20 mouse cellular contexts compared by ENCODE assay signal in the genomic region with DNA sequence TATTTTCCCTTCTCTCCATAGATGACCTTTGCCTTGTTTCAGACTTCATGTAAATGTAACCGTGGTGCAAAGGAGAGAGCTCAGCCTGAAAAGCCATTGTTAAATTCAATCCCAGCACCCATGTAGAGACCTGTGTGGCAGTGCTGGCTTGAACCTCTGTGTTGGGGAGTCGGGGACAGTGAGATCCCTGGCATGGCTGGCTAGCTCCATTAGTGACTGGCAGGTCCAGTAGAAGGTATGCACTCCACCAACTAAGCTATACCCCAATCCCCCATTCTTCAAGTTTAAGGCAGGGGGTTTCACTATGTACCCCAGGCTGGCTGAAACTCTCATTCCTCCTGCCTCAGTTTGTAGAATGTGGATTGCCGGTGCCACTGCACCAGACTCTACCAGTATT. TPM values are rescaled to one million over a fixed set of nuclear protein-coding genes. Genes with fewer than 3 reads are reported as not detected.
DNase-seq lines count a peak whose midpoint lies in the region; ATAC-seq lines count a peak whose summit lies in the region.
"Had no signal": no experiment of that assay in that cellular context is flagged by ENCODE, and none has a peak within 500 bp of the region (broad histone marks: within the 10 kb centered on the region; RNA-seq: fewer than 3 reads in every experiment).

No protein-coding gene starts in this region.

- peak overlapping the region; percentile 97 for H3K27ac ChIP-seq in heart, embryonic 12.5 days (ENCODE audit: poor library complexity, severe bottlenecking)
- H3K27ac ChIP-seq in hindbrain, embryonic 13.5 days, result no peak overlapping the region
- no peak overlapping the region for H3K27ac ChIP-seq in hindbrain, embryonic 16.5 days (ENCODE audit: low read depth, low read length)
- H3K27ac ChIP-seq in heart, embryonic 16.5 days (ENCODE audit: low read length), result peak overlapping the region; percentile 93
- H3K27ac ChIP-seq: forebrain, embryonic 13.5 days; hindbrain, postnatal 0 days had no signal

- H3K27me3 ChIP-seq in heart, embryonic 12.5 days (replicated peaks), result no peaks in the 10 kb centered on the region
- H3K27me3 ChIP-seq in hindbrain, embryonic 13.5 days, result peaks cover 49% of the 10 kb centered on the region
- H3K27me3 ChIP-seq in hindbrain, embryonic 16.5 days (replicated peaks; ENCODE audit: control insufficient read depth, insufficient read depth, low read length), result peaks cover 22% of the 10 kb centered on the region
- no peaks in the 10 kb centered on the region for H3K27me3 ChIP-seq in heart, embryonic 16.5 days (ENCODE audit: control insufficient read depth, insufficient read depth, low read length)

- WGBS in heart, embryonic 12.5 days, result 64% methylated on average over 3 of the region's 3 CpGs
- WGBS in hindbrain, embryonic 13.5 days, result 71% methylated on average over 3 of the region's 3 CpGs
- WGBS in hindbrain, embryonic 16.5 days, result 74% methylated on average over 3 of the region's 3 CpGs
- 62% methylated on average over 3 of the region's 3 CpGs for WGBS in heart, embryonic 16.5 days

- H3K36me3 ChIP-seq in heart, embryonic 12.5 days, result no peaks in the 10 kb centered on the region
- no peaks in the 10 kb centered on the region for H3K36me3 ChIP-seq in hindbrain, embryonic 13.5 days
- no peaks in the 10 kb centered on the region for H3K36me3 ChIP-seq in hindbrain, embryonic 16.5 days (ENCODE audit: control insufficient read depth, insufficient read depth, low read length)
- no peaks in the 10 kb centered on the region for H3K36me3 ChIP-seq in heart, embryonic 16.5 days (ENCODE audit: control insufficient read depth, insufficient read depth)
- H3K36me3 ChIP-seq: embryonic facial prominence, embryonic 10.5 days; G1E had no signal

- no peak for ATAC-seq in heart, embryonic 12.5 days (ENCODE audit: insufficient number of reproducible peaks, low FRiP score)
- ATAC-seq in hindbrain, embryonic 13.5 days (ENCODE audit: low FRiP score), result no peak
- ATAC-seq in hindbrain, embryonic 16.5 days, result no peak
- no peak for ATAC-seq in heart, embryonic 16.5 days (replicated peaks; ENCODE audit: extremely low read depth, insufficient read depth, low FRiP score)
- ATAC-seq: CD4-positive, CD25-positive, alpha-beta regulatory T cell, adult 4 months; forebrain, embryonic 13.5 days; forebrain, postnatal 0 days; hindbrain, postnatal 0 days had no signal

- H3K4me1 ChIP-seq in heart, embryonic 12.5 days (replicated peaks), result peaks cover 71% of the 10 kb centered on the region
- peaks cover 28% of the 10 kb centered on the region for H3K4me1 ChIP-seq in hindbrain, embryonic 13.5 days (replicated peaks)
- peaks cover 16% of the 10 kb centered on the region for H3K4me1 ChIP-seq in hindbrain, embryonic 16.5 days (ENCODE audit: control insufficient read depth, insufficient read depth, low read depth, low read length)
- H3K4me1 ChIP-seq in heart, embryonic 16.5 days (ENCODE audit: control insufficient read depth, insufficient read depth, low read length), result peaks cover 65% of the 10 kb centered on the region

- peak overlapping the region; percentile 17; the same call in 1 of the 2 replicates for H3K4me3 ChIP-seq in heart, embryonic 12.5 days
- no peak overlapping the region for H3K4me3 ChIP-seq in hindbrain, embryonic 13.5 days
- no peak overlapping the region for H3K4me3 ChIP-seq in hindbrain, embryonic 16.5 days (ENCODE audit: low read length)
- H3K4me3 ChIP-seq in heart, embryonic 16.5 days (ENCODE audit: low read length), result peak overlapping the region; percentile 25
- H3K4me3 ChIP-seq: embryonic facial prominence, embryonic 10.5 days; forebrain, embryonic 13.5 days had no signal

- intact Hi-C loops in heart, postnatal 36 days (cut with DNase I), result loop anchor here (2.0 kb wide), 1 partner anchor 40 kb away; no protein-coding TSS in a partner anchor

- peak; percentile 91 for DNase-seq in heart, adult 11 months
- DNase-seq in heart, adult 18-20 months, result no peak
- no peak for DNase-seq in heart, postnatal 36 days
- DNase-seq: adrenal gland, adult 8-10 months; adrenal gland, postnatal 36 days; B cell, adult 2 months; cerebellum, adult 2 months; cerebellum, postnatal 10 days; forebrain, postnatal 0 days; gastrocnemius, postnatal 14 days; kidney, adult 11 months had no signal

- peak overlapping the region; percentile 57 for H3K9ac ChIP-seq in heart, embryonic 12.5 days
- 0 out of 2 replicates have a peak overlapping the region, but pooled peaks have one; percentile 24 for H3K9ac ChIP-seq in hindbrain, embryonic 13.5 days
- no peak overlapping the region for H3K9ac ChIP-seq in hindbrain, embryonic 16.5 days (ENCODE audit: low read depth, low read length)
- peak overlapping the region; percentile 61 for H3K9ac ChIP-seq in heart, embryonic 16.5 days (ENCODE audit: low read length)
- H3K9ac ChIP-seq: forebrain, postnatal 0 days had no signal

- H3K9me3 ChIP-seq in heart, embryonic 12.5 days (replicated peaks), result no peaks in the 10 kb centered on the region
- no peaks in the 10 kb centered on the region for H3K9me3 ChIP-seq in hindbrain, embryonic 13.5 days
- H3K9me3 ChIP-seq in hindbrain, embryonic 16.5 days (ENCODE audit: control insufficient read depth, low read length), result no peaks in the 10 kb centered on the region
- no peaks in the 10 kb centered on the region for H3K9me3 ChIP-seq in heart, embryonic 16.5 days (replicated peaks; ENCODE audit: control insufficient read depth, low read length)
- H3K9me3 ChIP-seq: embryonic facial prominence, embryonic 10.5 days; forebrain, embryonic 13.5 days had no signal

- H3K4me2 ChIP-seq in heart, embryonic 12.5 days, result peak overlapping the region; percentile 95
- H3K4me2 ChIP-seq in hindbrain, embryonic 13.5 days, result no peak overlapping the region
- H3K4me2 ChIP-seq in hindbrain, embryonic 16.5 days (ENCODE audit: low read length), result no peak overlapping the region
- peak overlapping the region; percentile 93 for H3K4me2 ChIP-seq in heart, embryonic 16.5 days (ENCODE audit: low read depth, low read length)
- H3K4me2 ChIP-seq: forebrain, embryonic 13.5 days had no signal

RNA-seq across cellular contexts. Expression of a gene that starts 2.3 kb away (rescaled TPM):
- 1 to 10 TPM; 5.7 to 6.5 TPM for total RNA-seq in heart, adult 18-20 months (2021)
- polyA plus RNA-seq in heart, embryonic 12.5 days (2016; fragmentation: Nextera tagmentation; extraction: Ambion mirVana), result 31.2 and 35.4 TPM in 2 replicates
- total RNA-seq in heart, postnatal 36 days (2021), result 10 to 100 TPM; 11.6 to 13.1 TPM
- polyA plus RNA-seq in hindbrain, embryonic 13.5 days (2015; fragmentation: Nextera tagmentation; extraction: Ambion mirVana), result 0.63 and 1.5 TPM in 2 replicates
- polyA plus RNA-seq in hindbrain, embryonic 16.5 days (2015; fragmentation: Nextera tagmentation; extraction: Ambion mirVana), result 0.29 and 0.65 TPM in 2 replicates
- polyA plus RNA-seq in heart, embryonic 16.5 days (2015; fragmentation: Nextera tagmentation; extraction: Ambion mirVana), result 22.9 TPM in 2 replicates
- total RNA-seq: forebrain, postnatal 0 days; G1E had no signal
- polyA plus RNA-seq: G1E had no signal

RNA-seq across cellular contexts. Expression of a gene that starts 13.6 kb away (rescaled TPM):
- 10 to 100 TPM; 60.1 TPM for total RNA-seq in heart, adult 18-20 months (2021)
- polyA plus RNA-seq in heart, embryonic 12.5 days (2016; fragmentation: Nextera tagmentation; extraction: Ambion mirVana), result 24.5 and 25.4 TPM in 2 replicates
- 10 to 100 TPM; 47.3 to 53.2 TPM for total RNA-seq in heart, postnatal 36 days (2021)
- polyA plus RNA-seq in hindbrain, embryonic 13.5 days (2015; fragmentation: Nextera tagmentation; extraction: Ambion mirVana), result 112 and 113 TPM in 2 replicates
- polyA plus RNA-seq in hindbrain, embryonic 16.5 days (2015; fragmentation: Nextera tagmentation; extraction: Ambion mirVana), result 119 and 127 TPM in 2 replicates
- polyA plus RNA-seq in heart, embryonic 16.5 days (2015; fragmentation: Nextera tagmentation; extraction: Ambion mirVana), result 23.9 and 24.1 TPM in 2 replicates

RNA-seq across cellular contexts. Expression of a gene that starts 39.1 kb away (rescaled TPM):
- total RNA-seq in heart, adult 18-20 months (2021), result 10 to 100 TPM; 66.2 to 75.9 TPM
- 119 and 125 TPM in 2 replicates for polyA plus RNA-seq in heart, embryonic 12.5 days (2016; fragmentation: Nextera tagmentation; extraction: Ambion mirVana)
- 10 to 100 TPM; 60.2 to 68.3 TPM for total RNA-seq in heart, postnatal 36 days (2021)
- polyA plus RNA-seq in hindbrain, embryonic 13.5 days (2015; fragmentation: Nextera tagmentation; extraction: Ambion mirVana), result 12.8 and 13.1 TPM in 2 replicates
- polyA plus RNA-seq in hindbrain, embryonic 16.5 days (2015; fragmentation: Nextera tagmentation; extraction: Ambion mirVana), result 11.5 and 12.7 TPM in 2 replicates
- polyA plus RNA-seq in heart, embryonic 16.5 days (2015; fragmentation: Nextera tagmentation; extraction: Ambion mirVana), result 182 and 185 TPM in 2 replicates

RNA-seq across cellular contexts. Expression of a gene that starts 39.3 kb away (rescaled TPM):
- total RNA-seq in heart, adult 18-20 months (2021), result 10 to 100 TPM; 45.0 to 47.3 TPM
- polyA plus RNA-seq in heart, embryonic 12.5 days (2016; fragmentation: Nextera tagmentation; extraction: Ambion mirVana), result 34.4 and 34.8 TPM in 2 replicates
- 10 to 100 TPM; 37.8 to 39.3 TPM for total RNA-seq in heart, postnatal 36 days (2021)
- polyA plus RNA-seq in hindbrain, embryonic 13.5 days (2015; fragmentation: Nextera tagmentation; extraction: Ambion mirVana), result 33.0 and 34.4 TPM in 2 replicates
- 29.4 and 32.7 TPM in 2 replicates for polyA plus RNA-seq in hindbrain, embryonic 16.5 days (2015; fragmentation: Nextera tagmentation; extraction: Ambion mirVana)
- polyA plus RNA-seq in heart, embryonic 16.5 days (2015; fragmentation: Nextera tagmentation; extraction: Ambion mirVana), result 32.9 and 34.6 TPM in 2 replicates

RNA-seq across cellular contexts. Expression of a gene that starts 59.9 kb away (rescaled TPM):
- 100 to 1,000 TPM; 232 to 280 TPM for total RNA-seq in heart, adult 18-20 months (2021)
- 70.8 and 72.0 TPM in 2 replicates for polyA plus RNA-seq in heart, embryonic 12.5 days (2016; fragmentation: Nextera tagmentation; extraction: Ambion mirVana)
- total RNA-seq in heart, postnatal 36 days (2021), result 100 to 1,000 TPM; 174 to 191 TPM
- 27.8 and 29.5 TPM in 2 replicates for polyA plus RNA-seq in hindbrain, embryonic 13.5 days (2015; fragmentation: Nextera tagmentation; extraction: Ambion mirVana)
- polyA plus RNA-seq in hindbrain, embryonic 16.5 days (2015; fragmentation: Nextera tagmentation; extraction: Ambion mirVana), result 26.9 and 32.1 TPM in 2 replicates
- polyA plus RNA-seq in heart, embryonic 16.5 days (2015; fragmentation: Nextera tagmentation; extraction: Ambion mirVana), result 73.3 and 74.2 TPM in 2 replicates

Comparison
In these comparisons a context has a peak if more than half of its experiments do, and no peak if none do; other contexts are left out.
1. H3K27ac ChIP-seq: peak in heart, embryonic 12.5 days (single experiment) and heart, embryonic 16.5 days (single experiment); none in hindbrain, embryonic 13.5 days (single experiment) and hindbrain, embryonic 16.5 days (single experiment).
2. H3K4me2 ChIP-seq: peak in heart, embryonic 12.5 days (single experiment) and heart, embryonic 16.5 days (single experiment); none in hindbrain, embryonic 13.5 days (single experiment) and hindbrain, embryonic 16.5 days (single experiment).
3. H3K4me3 ChIP-seq: peak in heart, embryonic 12.5 days (single experiment) and heart, embryonic 16.5 days (single experiment); none in hindbrain, embryonic 13.5 days (single experiment) and hindbrain, embryonic 16.5 days (single experiment).